Mouse (Mus musculus) small intestine, adult 2 months (tissue): ENCODE results near the gene Trim16.

Experiments used
- CTCF ChIP-seq: fragments of 200-500 bp; IDR thresholded peaks from 2 replicates; pipeline ENCODE4 v1.5.1; 2012; ENCODE audit warnings: low read depth, mild to moderate bottlenecking, control low read depth, inconsistent platforms, low read length, moderate library complexity, mixed read lengths; ENCODE audit not compliant: insufficient replicate concordance, insufficient read length; ENCODE audit errors: extremely low read depth
- POLR2A ChIP-seq: fragments of 200-500 bp; IDR thresholded peaks from 2 replicates; pipeline ENCODE4 v1.6.1; 2012; ENCODE audit warnings: low read depth, mild to moderate bottlenecking, control low read depth, inconsistent platforms, low read length, moderate library complexity

DNA sequence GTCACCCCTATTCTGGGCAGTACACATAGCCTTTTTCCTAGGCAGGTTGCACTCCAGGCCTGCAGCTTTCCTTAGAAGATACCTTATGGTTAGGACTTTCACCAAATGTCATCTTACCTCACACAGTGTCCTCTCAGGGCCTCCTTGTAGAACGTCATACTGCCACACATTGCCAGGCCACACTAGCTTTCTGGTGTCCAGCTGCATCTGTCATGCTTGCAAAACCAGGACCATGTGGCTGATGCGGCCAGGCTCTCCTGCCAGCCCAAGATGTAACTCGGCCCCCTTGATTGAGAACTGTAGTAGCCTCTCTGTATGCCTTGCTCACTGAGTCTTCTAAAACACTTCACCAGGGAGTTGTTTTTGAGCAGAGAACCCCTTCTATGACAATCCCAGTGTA, 7.9 kb downstream of the Trim16 start:
- no peak for TF ChIP-seq CTCF
- no peak for TF ChIP-seq POLR2A
